Mouse (Mus musculus): ENCODE data around the gene Hoxa5. TPM values are rescaled to one million over a fixed set of nuclear protein-coding genes. Genes with fewer than 3 reads are reported as not detected.

The Hoxa5 gene
- total and polyA plus RNA-seq, 2 experiments from 2014 or later, result 81.7 to 108 TPM

DNA sequence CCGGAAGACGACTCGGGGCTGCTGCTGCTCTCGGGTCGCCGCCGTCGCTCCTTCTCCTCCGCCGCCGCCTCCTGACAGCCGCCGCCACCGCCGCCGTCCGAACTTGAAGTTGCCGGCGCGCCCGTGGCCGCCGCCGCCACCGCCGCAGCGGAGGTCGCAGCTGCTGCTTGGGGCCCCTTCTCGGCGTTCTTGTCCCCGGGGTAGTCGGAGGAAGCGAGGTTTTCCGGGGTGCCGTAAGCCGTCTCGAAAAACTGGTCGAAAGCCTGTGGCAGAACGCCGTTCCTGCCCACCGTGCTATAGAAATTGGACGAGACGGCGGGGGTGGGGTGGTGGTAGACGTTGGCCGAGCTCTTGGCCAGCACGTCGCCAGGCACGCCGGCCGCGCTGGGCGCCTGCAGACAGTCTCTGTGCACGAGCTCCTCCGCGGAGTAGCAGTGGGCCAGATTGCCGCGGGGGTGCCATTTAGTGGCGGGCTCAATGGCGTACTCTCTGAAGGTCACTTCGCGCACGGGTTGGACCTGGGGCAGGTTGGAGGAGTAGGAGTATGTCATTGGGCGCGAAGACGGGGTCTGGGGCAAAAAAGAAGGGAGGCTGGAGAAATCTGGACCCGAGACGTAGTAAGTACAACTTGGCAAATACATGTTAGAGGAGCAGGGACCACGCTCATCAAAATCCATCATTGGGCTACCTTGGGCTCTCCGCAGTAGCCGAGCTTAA, 40.8 kb upstream of the Hoxa5 start:
- Histone ChIP-seq H3K4me3 (ENCODE audit: low read length) (no peak overlapping the region), H3K9ac (replicated peaks; ENCODE audit: low read length) (no peak overlapping the region)

DNA sequence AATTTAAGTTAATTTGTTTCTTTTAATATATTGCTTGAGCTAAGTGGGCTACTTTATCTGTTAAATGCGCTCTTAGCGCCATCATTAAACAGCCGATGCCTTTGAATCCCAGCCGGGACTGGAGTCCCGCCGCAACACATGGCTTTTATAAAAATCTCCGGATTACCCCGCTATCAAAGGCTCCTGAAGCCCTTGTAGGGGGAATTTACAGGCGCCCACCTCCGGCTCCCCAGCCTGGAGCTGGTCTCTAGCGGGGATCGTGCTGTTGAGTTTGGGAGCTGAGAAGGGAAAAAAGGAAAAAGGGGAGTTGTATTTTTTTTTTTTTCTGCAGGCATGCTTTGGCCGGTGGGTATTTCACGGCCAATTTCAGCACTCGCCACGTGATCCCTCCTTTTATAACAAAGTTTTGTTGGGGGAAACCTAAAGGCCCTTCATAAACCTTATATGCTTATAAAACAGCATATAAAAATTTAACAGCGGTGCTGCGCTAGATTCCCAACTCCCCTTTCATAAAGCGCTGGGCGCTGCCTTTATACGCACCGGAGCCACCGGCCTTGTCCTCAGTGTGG, 40.2 kb upstream of the Hoxa5 start:
- ATAC-seq (no peak), DNase-seq (ENCODE audit: low spot score) (no peak)
- Histone ChIP-seq H3K4me3 (ENCODE audit: low read length) (no peak overlapping the region), H3K4me2 (ENCODE audit: low read depth, low read length) (no peak overlapping the region), H3K9ac (replicated peaks; ENCODE audit: low read length) (no peak overlapping the region), H3K27ac (no peak overlapping the region), H3K27me3 (ENCODE audit: insufficient read depth, low read length) (peaks cover 98% of the 10 kb centered on the region), H3K36me3 (ENCODE audit: insufficient read depth, low read length) (no peaks in the 10 kb centered on the region), H3K4me1 (ENCODE audit: insufficient read depth, low read length) (no peaks in the 10 kb centered on the region), H3K9me3 (ENCODE audit: low read length) (no peaks in the 10 kb centered on the region)
- WGBS, result 3% methylated on average over 23 of the region's 23 CpGs
- no peak for TF ChIP-seq CTCF (IDR thresholded peaks at IDR 0.05; ENCODE audit: low read depth)

More for the DNA sequence above, 40.8 kb upstream of the Hoxa5 start:
- no peak for TF ChIP-seq CTCF (IDR thresholded peaks at IDR 0.05; ENCODE audit: low read depth)
- Histone ChIP-seq H3K4me1 (ENCODE audit: insufficient read depth, low read length) (no peaks in the 10 kb centered on the region), H3K4me2 (ENCODE audit: low read depth, low read length) (no peak overlapping the region), H3K9me3 (ENCODE audit: low read length) (no peaks in the 10 kb centered on the region), H3K36me3 (ENCODE audit: insufficient read depth, low read length) (no peaks in the 10 kb centered on the region), H3K27me3 (ENCODE audit: insufficient read depth, low read length) (peaks cover 98% of the 10 kb centered on the region), H3K27ac (no peak overlapping the region)
- ATAC-seq (no peak), DNase-seq (ENCODE audit: low spot score) (no peak)
- WGBS, result 2% methylated on average over 69 of the region's 71 CpGs

DNA sequence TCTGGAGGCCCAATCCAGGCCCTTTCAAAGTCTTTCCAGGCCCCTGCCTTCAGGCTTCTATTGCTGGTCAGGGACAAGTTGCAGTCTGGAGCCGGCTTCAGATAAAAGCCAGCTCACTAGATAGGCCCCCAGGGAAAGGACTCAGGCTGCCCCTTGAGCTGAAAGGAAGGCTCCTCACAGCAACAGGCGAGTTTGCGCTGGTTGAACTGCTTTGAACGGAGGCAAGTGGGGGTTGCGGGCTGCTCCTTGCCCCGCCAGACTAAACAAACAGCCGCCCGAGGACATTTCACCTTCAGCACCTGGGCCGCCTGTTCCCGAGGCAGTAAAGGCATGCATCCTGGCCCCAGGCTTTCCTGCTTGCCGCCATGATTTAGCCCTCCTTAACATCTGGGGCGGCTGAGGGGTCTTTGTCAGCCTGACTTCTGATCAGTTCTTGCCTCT, 39.3 kb upstream of the Hoxa5 start:
- Histone ChIP-seq H3K9ac (replicated peaks; ENCODE audit: low read length) (no peak overlapping the region), H3K27me3 (ENCODE audit: insufficient read depth, low read length) (peaks cover 99% of the 10 kb centered on the region), H3K4me2 (ENCODE audit: low read depth, low read length) (no peak overlapping the region), H3K9me3 (ENCODE audit: low read length) (no peaks in the 10 kb centered on the region), H3K4me1 (ENCODE audit: insufficient read depth, low read length) (no peaks in the 10 kb centered on the region), H3K4me3 (ENCODE audit: low read length) (no peak overlapping the region), H3K36me3 (ENCODE audit: insufficient read depth, low read length) (no peaks in the 10 kb centered on the region), H3K27ac (no peak overlapping the region)
- ATAC-seq, result no peak
- 1% methylated on average over 12 of the region's 12 CpGs for WGBS
- no peak for TF ChIP-seq CTCF (IDR thresholded peaks at IDR 0.05; ENCODE audit: low read depth)
- no peak for DNase-seq (ENCODE audit: low spot score)

DNA sequence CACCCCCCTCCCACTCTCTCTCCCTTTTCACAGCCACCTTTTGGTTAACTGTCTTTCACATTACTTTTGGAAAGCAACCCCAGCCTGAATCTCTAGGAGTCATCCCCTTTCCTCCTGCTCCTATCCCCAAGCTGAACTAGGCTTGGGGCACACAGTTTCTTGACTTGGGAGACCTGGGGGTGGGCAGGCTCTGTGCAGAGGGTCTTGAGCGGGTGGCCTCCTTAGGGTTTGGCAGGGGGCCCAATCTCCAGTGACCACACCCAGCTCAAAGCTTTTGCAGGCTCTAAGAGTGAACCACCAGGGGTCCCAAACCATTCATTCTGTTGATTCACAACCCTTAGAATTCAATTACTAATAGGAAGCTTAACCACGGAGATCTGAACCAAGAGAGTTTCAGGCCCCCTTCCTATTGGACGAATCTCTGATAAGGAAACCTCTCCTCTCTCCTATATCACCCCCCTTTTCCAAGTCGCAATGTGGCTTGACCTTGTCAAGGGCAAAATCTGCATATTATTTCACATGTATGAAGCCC, 38.5 kb upstream of the Hoxa5 start:
- no peaks in the 10 kb centered on the region for H3K9me3 ChIP-seq (ENCODE audit: low read length)
- TF ChIP-seq CTCF (IDR thresholded peaks at IDR 0.05; ENCODE audit: low read depth), result no peak
- H3K27ac ChIP-seq, result no peak overlapping the region
- H3K4me2 ChIP-seq (ENCODE audit: low read depth, low read length), result no peak overlapping the region
- H3K4me1 ChIP-seq (ENCODE audit: insufficient read depth, low read length), result no peaks in the 10 kb centered on the region
- H3K27me3 ChIP-seq (ENCODE audit: insufficient read depth, low read length), result peaks cover 99% of the 10 kb centered on the region
- no peak overlapping the region for H3K4me3 ChIP-seq (ENCODE audit: low read length)
- no peaks in the 10 kb centered on the region for H3K36me3 ChIP-seq (ENCODE audit: insufficient read depth, low read length)
- ATAC-seq, result no peak
- DNase-seq (ENCODE audit: low spot score), result no peak
- no peak overlapping the region for H3K9ac ChIP-seq (replicated peaks; ENCODE audit: low read length)
- WGBS, result 4% methylated on average over 4 of the region's 4 CpGs

DNA sequence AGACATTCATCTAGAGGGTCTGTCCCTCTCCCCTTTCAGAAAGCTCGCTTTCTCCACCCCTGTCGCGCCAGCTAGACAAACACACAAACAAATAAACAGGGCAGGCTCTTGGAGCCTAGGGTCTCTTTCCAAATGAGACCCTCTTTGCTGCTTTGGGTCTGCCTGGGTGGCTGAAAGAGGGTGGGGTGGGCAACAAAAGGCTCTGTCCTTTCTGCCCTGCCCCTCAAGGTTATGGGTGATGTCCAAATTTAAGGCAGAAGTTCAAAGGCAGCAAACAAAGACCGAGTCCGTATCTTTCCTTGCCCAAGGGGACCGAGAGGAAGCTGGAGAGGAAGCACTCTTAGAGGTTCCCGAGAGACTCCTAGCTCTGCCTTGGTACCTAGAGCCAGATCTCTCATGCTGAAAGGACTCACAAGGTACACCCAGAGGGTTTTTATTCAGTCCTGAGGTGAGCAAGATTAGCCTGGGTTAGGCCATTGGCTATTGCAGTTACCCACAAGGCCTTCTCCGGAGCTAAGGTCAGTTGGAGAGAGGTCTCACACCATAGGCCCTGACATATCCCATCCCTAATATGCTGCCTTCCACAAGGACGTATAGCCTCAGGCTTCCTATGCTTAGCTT, 36.7 kb upstream of the Hoxa5 start:
- Histone ChIP-seq H3K27me3 (ENCODE audit: insufficient read depth, low read length) (peaks cover 99% of the 10 kb centered on the region), H3K9me3 (ENCODE audit: low read length) (no peaks in the 10 kb centered on the region), H3K36me3 (ENCODE audit: insufficient read depth, low read length) (no peaks in the 10 kb centered on the region), H3K4me1 (ENCODE audit: insufficient read depth, low read length) (no peaks in the 10 kb centered on the region), H3K27ac (no peak overlapping the region), H3K4me2 (ENCODE audit: low read depth, low read length) (no peak overlapping the region), H3K9ac (replicated peaks; ENCODE audit: low read length) (no peak overlapping the region), H3K4me3 (ENCODE audit: low read length) (no peak overlapping the region)
- TF ChIP-seq CTCF (IDR thresholded peaks at IDR 0.05; ENCODE audit: low read depth), result no peak
- WGBS, result 5% methylated on average over 9 of the region's 9 CpGs
- ATAC-seq (no peak), DNase-seq (ENCODE audit: low spot score) (no peak)

DNA sequence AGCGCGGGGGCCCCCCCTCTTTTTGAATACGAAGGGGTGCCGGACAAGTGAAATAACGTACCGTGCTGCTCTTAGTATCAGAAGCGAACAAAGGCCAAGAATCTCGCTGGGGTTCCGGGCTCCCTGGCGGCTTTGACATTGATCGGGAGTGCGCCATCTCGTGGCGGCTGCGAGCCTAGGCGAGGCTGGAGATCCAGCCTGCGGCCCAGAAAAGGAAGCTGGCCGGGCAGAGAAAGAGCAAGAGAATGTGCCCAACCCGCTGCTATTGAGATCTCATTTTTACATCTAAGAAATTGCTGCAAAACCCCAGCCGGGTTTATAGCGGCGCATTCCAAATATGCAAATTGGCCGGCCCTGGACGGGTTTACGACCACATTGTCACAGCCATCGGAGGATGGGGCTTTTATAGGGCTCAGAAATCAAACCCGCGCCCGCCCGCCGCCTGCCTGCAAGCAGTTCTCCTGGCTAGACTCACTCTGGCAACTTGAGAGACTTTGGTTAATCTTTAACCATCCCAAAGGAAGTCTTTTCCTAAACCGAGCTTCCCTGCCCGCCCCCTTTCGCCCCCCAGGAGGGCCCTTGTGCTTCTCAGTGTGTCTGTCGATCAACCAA, 36.1 kb upstream of the Hoxa5 start, which contains the start of gene Hoxa10:
Gene Hoxa10, minus strand, starts transcription at position 466 of the 612 bp plus-strand sequence.
- Histone ChIP-seq H3K9ac (replicated peaks; ENCODE audit: low read length) (no peak within 1 kb of the TSS), H3K27me3 (ENCODE audit: insufficient read depth, low read length) (peaks cover 99% of the 10 kb centered on the region), H3K27ac (no peak within 1 kb of the TSS), H3K4me2 (ENCODE audit: low read depth, low read length) (no peak within 1 kb of the TSS), H3K9me3 (ENCODE audit: low read length) (no peaks in the 10 kb centered on the region), H3K36me3 (ENCODE audit: insufficient read depth, low read length) (no peaks in the 10 kb centered on the region), H3K4me1 (ENCODE audit: insufficient read depth, low read length) (no peaks in the 10 kb centered on the region), H3K4me3 (ENCODE audit: low read length) (no peak within 1 kb of the TSS)
- WGBS, result 1% methylated on average over 35 of the region's 35 CpGs
- peak; percentile 74 for TF ChIP-seq CTCF (IDR thresholded peaks at IDR 0.05; ENCODE audit: low read depth)
- ATAC-seq, result no peak
- peak; percentile 72 for DNase-seq (ENCODE audit: low spot score)
